6 mouse cellular contexts compared by ENCODE assay signal in genomic region chr4:85844381-85844780, GRCm38 (mm10).
"Had no signal": no experiment of that assay in that cellular context is flagged by ENCODE, and none has a peak within 500 bp of the region (broad histone marks: within the 10 kb centered on the region; RNA-seq: fewer than 3 reads in every experiment).

No protein-coding gene starts in this region.

- DNase-seq: kidney, postnatal 36 days; layer of hippocampus, adult 9-11 months; layer of hippocampus, postnatal 36 days; lung, adult 18-20 months; right cerebral cortex, adult 18-20 months; thymus, postnatal 14 days had no signal
